Mouse (Mus musculus) liver, embryonic 16.5 days (tissue): ENCODE measurements around the gene Cds1. TPM values are rescaled to one million over a fixed set of nuclear protein-coding genes. Genes with fewer than 3 reads are reported as not detected.
A peak's percentile ranks its signal among the peaks of the same experiment; 100 is the strongest.

Experiments used
- ATAC-seq: fragments of 200-750 bp; cut with Nextera tagmentation; 2 replicates; pipeline ENCODE4 v1.8.0; 2017; ENCODE audit warnings: low read depth, mild to moderate bottlenecking, moderate number of reproducible peaks, moderate library complexity
- H3K27ac ChIP-seq: fragments of 300-500 bp; sonication (generic); 2 replicates; pipeline ENCODE4 v1.5.1; 2014; ENCODE audit warnings: mild to moderate bottlenecking, low read length
- H3K27me3 ChIP-seq: fragments of 300-500 bp; sonication (generic); 2 replicates; pipeline ENCODE4 v1.6.1; 2014; ENCODE audit warnings: low read depth, low read length, mixed read lengths; ENCODE audit not compliant: control insufficient read depth, insufficient read depth
- H3K36me3 ChIP-seq: fragments of 300-500 bp; sonication (generic); 2 replicates; pipeline ENCODE4 v1.6.1; 2014; ENCODE audit warnings: mild to moderate bottlenecking; ENCODE audit not compliant: control insufficient read depth, insufficient read depth
- H3K4me1 ChIP-seq: fragments of 300-500 bp; sonication (generic); 2 replicates; pipeline ENCODE4 v1.6.1; 2014; ENCODE audit warnings: low read depth, low read length, mixed read lengths; ENCODE audit not compliant: control insufficient read depth
- H3K4me2 ChIP-seq: fragments of 300-500 bp; sonication (generic); 2 replicates; pipeline ENCODE4 v1.6.1; 2014; ENCODE audit warnings: low read depth, low read length, mixed read lengths
- H3K4me3 ChIP-seq: fragments of 300-500 bp; sonication (generic); 2 replicates; pipeline ENCODE4 v1.5.1; 2014; ENCODE audit warnings: low read depth, mild to moderate bottlenecking, low read length
- H3K9ac ChIP-seq: fragments of 300-500 bp; sonication (generic); 2 replicates; pipeline ENCODE4 v1.6.1; 2014; ENCODE audit warnings: low read depth, low read length
- H3K9me3 ChIP-seq: fragments of 300-500 bp; sonication (generic); replicated peaks from 2 replicates; pipeline ENCODE4 v1.6.1; 2016; ENCODE audit warnings: low read length; ENCODE audit not compliant: control insufficient read depth
- WGBS: fragments of 180-500 bp; shearing (Covaris S2); extraction: QIAGEN DNeasy Blood & Tissue Kit; methylation state at CpG from one replicate; pipeline ENCODE4 v1.1.7; 2014; ENCODE audit not compliant: insufficient replicate concordance; 5-methylcytosine and 5-hydroxymethylcytosine counted together
- polyA plus RNA-seq: library from polyadenylated mRNA; unstranded; fragments of >200 nt; fragmentation: Nextera tagmentation; extraction: Ambion mirVana; gene quantifications from 2 replicates; pipeline ENCODE4 v1.2.1, GENCODE M21; 2015

Gene Cds1
- 0.28 and 0.44 TPM in 2 replicates for polyA plus RNA-seq

DNA sequence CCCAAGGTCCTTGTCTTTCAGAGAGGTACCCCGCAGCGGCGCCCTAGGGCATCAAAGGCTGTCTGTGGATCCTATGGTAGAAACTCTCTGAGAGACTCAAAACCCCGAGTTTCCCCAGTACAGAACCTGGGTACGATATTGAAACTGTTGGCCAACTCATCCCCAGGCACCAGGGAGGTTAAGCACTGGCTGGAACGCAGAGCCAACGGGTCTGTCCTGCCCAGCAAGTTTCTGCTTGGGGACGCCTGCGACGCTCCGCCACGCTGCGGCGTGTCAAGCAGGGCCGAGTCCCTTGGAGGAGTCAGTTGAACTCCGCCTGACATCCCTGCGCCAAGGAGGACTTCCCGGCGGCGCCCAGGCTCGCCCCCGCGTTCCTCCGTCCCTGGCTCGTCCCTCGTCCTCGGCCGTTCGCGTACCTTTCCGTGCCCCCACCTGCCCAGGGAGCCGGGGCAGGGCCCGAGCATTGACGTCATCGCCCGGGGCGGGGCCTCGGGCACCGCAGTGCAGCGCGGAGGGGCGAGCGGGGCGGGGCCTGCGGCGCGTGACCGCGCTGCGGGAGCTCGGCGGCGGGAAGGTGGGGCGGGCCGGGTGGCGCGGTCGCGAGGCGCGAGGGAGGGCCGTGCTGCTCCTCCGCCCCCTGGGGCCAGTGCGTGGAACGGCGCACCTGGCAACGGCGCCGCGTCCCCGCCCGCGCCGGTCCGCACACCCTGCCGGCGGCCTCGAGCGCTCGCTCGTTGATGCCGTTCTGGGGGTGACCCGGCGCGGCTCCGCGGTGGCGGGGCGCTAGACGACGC lies at the start of gene Cds1:
TSS of gene Cds1 (plus strand) at position 577 of the 794 bp plus-strand sequence.
- peak within 1 kb of the TSS; percentile 24; the same call in 1 of the 2 replicates for H3K9ac ChIP-seq
- WGBS, result under 1% methylated on average over 89 of the region's 91 CpGs
- no peaks in the 10 kb centered on the region for H3K9me3 ChIP-seq

DNA sequence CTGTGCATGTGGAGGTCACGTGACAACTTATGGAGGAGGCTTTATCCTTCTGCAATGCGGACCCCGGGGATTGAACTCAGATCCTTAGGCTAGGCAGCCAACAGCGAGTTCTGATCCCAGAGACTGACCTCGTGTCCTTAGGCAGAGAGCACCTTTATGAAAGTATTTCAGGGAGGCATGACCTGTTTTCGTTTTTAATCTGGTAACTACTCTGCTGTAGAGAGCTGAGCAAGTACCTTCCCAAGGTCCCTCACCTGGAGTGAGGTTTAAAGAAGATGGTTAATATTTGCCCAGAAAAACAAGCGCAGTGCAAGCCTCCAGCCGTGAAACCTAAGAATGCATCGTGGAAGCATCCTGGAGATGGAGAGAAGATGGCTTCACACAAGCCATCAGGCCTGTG lies 40.7 kb upstream of the Cds1 start:
- Histone ChIP-seq H3K9ac (no peak overlapping the region), H3K4me1 (no peaks in the 10 kb centered on the region), H3K9me3 (no peaks in the 10 kb centered on the region), H3K36me3 (no peaks in the 10 kb centered on the region), H3K4me2 (no peak overlapping the region), H3K27ac (no peak overlapping the region), H3K4me3 (no peak overlapping the region), H3K27me3 (no peaks in the 10 kb centered on the region)
- ATAC-seq, result no peak
- WGBS, result 67% methylated on average over 9 of the region's 9 CpGs

More for the DNA sequence above, at the start of gene Cds1:
- H3K27me3 ChIP-seq, result peaks cover 71% of the 10 kb centered on the region
- peak; percentile 60 for ATAC-seq
- H3K4me2 ChIP-seq, result peak within 1 kb of the TSS; percentile 80
- H3K27ac ChIP-seq, result no peak within 1 kb of the TSS
- H3K4me1 ChIP-seq, result no peaks in the 10 kb centered on the region
- H3K4me3 ChIP-seq, result peak within 1 kb of the TSS; percentile 60
- H3K36me3 ChIP-seq, result no peaks in the 10 kb centered on the region

DNA sequence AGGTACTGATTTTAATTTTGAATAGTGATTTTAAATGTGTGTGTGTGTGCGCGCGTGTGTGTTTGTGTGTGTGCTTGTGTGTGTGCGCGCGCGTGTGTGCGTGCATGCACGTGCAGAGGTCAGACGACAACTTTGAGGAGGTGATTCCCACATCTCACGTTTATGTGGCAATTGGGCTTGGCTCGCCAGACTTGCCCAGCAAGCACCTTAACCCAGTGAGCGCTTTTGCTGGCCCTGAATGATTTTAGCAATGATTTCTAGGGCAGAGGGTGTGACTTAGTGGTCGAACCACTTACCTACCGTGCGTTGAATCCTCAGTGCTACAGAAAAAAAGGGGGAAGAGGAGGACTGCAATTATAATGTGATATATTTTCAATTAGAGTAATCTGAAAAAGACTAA lies 40.2 kb upstream of the Cds1 start:
- Histone ChIP-seq H3K4me2 (no peak overlapping the region), H3K36me3 (no peaks in the 10 kb centered on the region), H3K4me3 (no peak overlapping the region), H3K4me1 (no peaks in the 10 kb centered on the region), H3K27ac (no peak overlapping the region), H3K9me3 (no peaks in the 10 kb centered on the region), H3K9ac (no peak overlapping the region), H3K27me3 (no peaks in the 10 kb centered on the region)
- no peak for ATAC-seq
- WGBS, result 82% methylated on average over 16 of the region's 16 CpGs

DNA sequence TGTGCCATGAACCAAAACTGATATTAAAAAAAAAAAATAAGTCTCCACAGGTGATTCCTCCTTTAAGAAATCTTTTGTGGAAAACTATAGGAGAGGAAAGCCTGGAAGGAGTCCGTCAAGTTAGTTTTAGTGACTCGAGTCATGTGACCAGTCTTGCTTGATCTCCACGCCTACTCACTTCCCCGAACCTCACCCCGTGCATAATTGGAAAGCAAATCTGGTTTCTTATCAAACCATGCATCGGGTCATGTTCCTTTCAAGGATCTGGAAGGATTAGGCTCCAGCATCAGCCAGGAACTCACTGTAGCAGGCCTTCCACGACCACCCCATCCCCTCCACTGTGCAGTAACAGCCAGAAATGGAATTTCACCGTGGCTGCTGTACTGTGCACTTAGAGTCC lies 39.2 kb upstream of the Cds1 start:
- no peak overlapping the region for H3K4me2 ChIP-seq
- no peaks in the 10 kb centered on the region for H3K9me3 ChIP-seq
- H3K27ac ChIP-seq, result no peak overlapping the region
- H3K4me3 ChIP-seq, result no peak overlapping the region
- no peaks in the 10 kb centered on the region for H3K4me1 ChIP-seq
- H3K9ac ChIP-seq, result no peak overlapping the region
- no peaks in the 10 kb centered on the region for H3K36me3 ChIP-seq
- WGBS, result 48% methylated on average over 8 of the region's 8 CpGs
- ATAC-seq, result no peak
- H3K27me3 ChIP-seq, result no peaks in the 10 kb centered on the region

DNA sequence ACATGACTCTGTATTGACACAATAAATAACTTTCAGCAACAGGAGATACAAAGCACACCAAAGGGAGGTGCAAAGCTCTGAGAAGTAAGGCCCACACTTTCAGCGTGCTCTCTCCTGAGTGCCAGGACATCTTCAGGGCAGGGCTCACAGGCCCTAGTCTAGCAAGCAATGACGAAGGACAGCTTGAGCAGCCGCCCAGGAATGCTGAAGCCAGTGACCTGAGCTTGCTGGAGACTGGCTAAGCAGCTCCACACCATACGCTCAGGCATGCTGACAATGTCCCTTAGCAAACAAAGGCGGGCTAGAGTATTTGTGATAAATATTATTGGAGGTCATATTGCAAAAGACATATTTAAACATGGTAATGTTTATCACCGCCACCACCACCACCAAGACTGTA lies 38.6 kb upstream of the Cds1 start:
- Histone ChIP-seq H3K9me3 (no peaks in the 10 kb centered on the region), H3K4me3 (no peak overlapping the region), H3K4me1 (no peaks in the 10 kb centered on the region), H3K4me2 (no peak overlapping the region), H3K9ac (no peak overlapping the region), H3K36me3 (no peaks in the 10 kb centered on the region), H3K27ac (no peak overlapping the region), H3K27me3 (no peaks in the 10 kb centered on the region)
- WGBS, result 61% methylated on average over 6 of the region's 6 CpGs
- ATAC-seq, result no peak

DNA sequence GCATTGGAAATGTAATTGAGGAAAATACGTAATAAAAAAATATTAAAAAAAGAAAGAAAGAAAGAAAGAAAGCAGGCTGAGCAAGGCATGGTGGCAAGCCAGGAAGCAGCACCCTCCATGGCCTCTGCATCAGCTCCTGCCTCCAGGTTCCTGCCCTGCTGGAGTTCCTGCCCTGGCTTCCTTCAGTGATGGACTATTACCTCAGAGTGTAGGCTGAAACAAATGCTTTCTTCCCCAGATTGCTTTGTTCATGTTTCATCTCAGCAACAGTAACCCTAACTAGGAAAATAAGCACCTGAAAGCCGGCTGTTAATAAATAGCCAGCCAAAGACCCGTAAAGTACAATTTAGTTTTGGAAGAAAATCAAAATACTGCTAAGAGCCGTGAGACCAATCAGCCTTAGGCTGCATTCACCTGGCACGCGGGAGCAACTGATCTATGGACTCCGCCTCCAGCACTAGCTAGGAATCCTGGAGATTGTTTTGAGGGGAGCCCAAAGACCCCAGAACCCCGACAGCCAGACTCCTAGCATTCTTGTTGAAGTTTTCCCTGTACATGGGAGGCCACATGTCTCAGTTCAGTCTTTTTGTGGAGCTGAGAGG lies 36.5 kb upstream of the Cds1 start:
- Histone ChIP-seq H3K9ac (no peak overlapping the region), H3K9me3 (no peaks in the 10 kb centered on the region), H3K4me2 (no peak overlapping the region), H3K4me3 (no peak overlapping the region), H3K36me3 (no peaks in the 10 kb centered on the region), H3K27me3 (no peaks in the 10 kb centered on the region), H3K27ac (no peak overlapping the region), H3K4me1 (no peaks in the 10 kb centered on the region)
- no peak for ATAC-seq
- WGBS, result 60% methylated on average over 8 of the region's 8 CpGs

DNA sequence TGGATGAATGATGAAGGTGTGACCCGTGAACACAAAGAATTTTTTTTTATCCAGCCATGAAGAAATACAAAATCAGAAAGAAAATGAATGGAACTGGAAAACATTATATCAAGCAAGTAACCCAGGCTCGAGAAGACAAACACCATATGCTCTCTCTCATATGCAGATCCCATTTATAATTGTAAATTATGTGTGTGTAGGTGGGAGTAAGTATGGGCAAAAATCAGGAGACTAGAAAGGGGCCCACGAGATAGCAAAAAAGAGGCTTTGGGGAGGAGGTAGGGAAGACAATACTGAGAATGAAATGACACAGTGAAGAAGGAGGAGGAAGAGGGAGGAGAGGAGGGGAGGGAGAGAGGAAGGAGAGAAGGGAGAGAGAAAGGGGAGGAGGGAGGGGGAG lies 27.6 kb upstream of the Cds1 start:
- WGBS, result 50% methylated on average over 3 of the region's 3 CpGs
- Histone ChIP-seq H3K27me3 (no peaks in the 10 kb centered on the region), H3K9ac (no peak overlapping the region), H3K4me2 (no peak overlapping the region), H3K4me1 (no peaks in the 10 kb centered on the region), H3K36me3 (no peaks in the 10 kb centered on the region), H3K4me3 (no peak overlapping the region), H3K27ac (no peak overlapping the region), H3K9me3 (no peaks in the 10 kb centered on the region)
- no peak for ATAC-seq

DNA sequence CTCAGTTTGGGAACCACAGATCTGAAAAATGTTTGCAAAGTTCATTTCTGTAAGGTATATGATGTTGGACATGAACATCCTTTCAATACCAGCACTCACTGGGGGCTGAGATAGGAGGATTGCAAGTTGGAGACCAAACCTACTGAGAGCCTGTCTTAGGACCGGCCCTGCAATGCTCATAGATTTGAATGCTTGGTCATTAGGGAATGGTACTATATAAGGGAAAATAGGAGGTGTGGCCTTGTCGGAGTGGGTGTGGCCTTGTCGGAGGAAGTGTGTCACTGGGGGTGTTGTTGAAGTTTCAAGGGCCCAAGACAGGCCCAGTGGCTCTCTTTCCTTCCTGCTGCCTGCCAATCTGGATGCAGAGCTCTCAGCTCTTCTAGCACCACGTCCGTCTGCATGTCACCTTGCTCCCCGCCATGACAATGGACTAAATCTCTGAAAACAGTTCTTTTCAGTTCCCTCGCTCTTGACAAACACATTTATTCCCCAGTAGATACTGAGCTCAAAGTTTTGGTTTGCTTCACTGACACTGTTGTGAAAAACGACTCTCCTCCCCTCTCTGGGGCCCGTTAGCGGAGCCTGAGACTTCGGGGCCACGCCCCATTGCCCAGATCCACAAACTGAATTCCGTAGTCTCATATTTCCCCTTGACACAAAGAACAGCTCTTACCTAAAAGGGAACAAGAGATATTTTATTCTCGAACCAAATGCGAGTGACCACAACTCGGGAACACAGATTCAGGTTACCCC lies 24.3 kb upstream of the Cds1 start:
- H3K9me3 ChIP-seq, result no peaks in the 10 kb centered on the region
- H3K4me2 ChIP-seq, result no peak overlapping the region
- 69% methylated on average over 16 of the region's 16 CpGs for whole genome bisulfite sequencing
- H3K9ac ChIP-seq, result no peak overlapping the region
- H3K36me3 ChIP-seq, result no peaks in the 10 kb centered on the region
- no peak for ATAC-seq
- no peaks in the 10 kb centered on the region for H3K4me1 ChIP-seq
- no peak overlapping the region for H3K27ac ChIP-seq
- no peaks in the 10 kb centered on the region for H3K27me3 ChIP-seq
- no peak overlapping the region for H3K4me3 ChIP-seq

- H3K27ac ChIP-seq, result no peak overlapping the region
- 80% methylated on average over 4 of the region's 4 CpGs for WGBS
- no peak for ATAC-seq
Measured at GRCm38 (mm10) chr5:101741224-101741591, 23.7 kb upstream of the Cds1 start.

More at GRCm38 (mm10) chr5:101741224-101741591, 23.7 kb upstream of the Cds1 start:
- Histone ChIP-seq H3K4me1 (no peaks in the 10 kb centered on the region), H3K27me3 (no peaks in the 10 kb centered on the region), H3K9me3 (no peaks in the 10 kb centered on the region), H3K4me2 (no peak overlapping the region), H3K4me3 (no peak overlapping the region), H3K36me3 (no peaks in the 10 kb centered on the region), H3K9ac (no peak overlapping the region)
